Mouse (Mus musculus): ENCODE results near the gene Abcb5.
"Not testable (repeated sequence)": the region's sequence is repeated elsewhere in the genome, so short reads cannot be mapped to it uniquely, and the experiment has no call there.

Abcb5 gene

GRCm38 (mm10) chr12:118966321-118966720, at the start of gene Abcb5:
Gene Abcb5 (minus strand): TSS chr12:118966421.
- no peak for DNase-seq

GRCm38 (mm10) chr12:118999230-118999629, 33.0 kb upstream of the Abcb5 start:
- DNase-seq = no peak

- DNase-seq = no peak
These were observed 28.3 kb upstream of the Abcb5 start for GRCm38 (mm10) chr12:118994328-118995166.

- no peak for DNase-seq
These were observed 18.6 kb upstream of the Abcb5 start for GRCm38 (mm10) chr12:118984852-118985251.

GRCm38 (mm10) chr12:118930386-118931318, 35.6 kb downstream of the Abcb5 start:
- peak in 1 of 2 experiments; percentile 8 for DNase-seq

GRCm38 (mm10) chr12:118926813-118927281, 39.4 kb downstream of the Abcb5 start:
- DNase-seq = no peak

GRCm38 (mm10) chr12:118923874-118924273, 42.3 kb downstream of the Abcb5 start:
- not testable (repeated sequence) for DNase-seq

- no peak for DNase-seq
These were observed 48.5 kb downstream of the Abcb5 start for GRCm38 (mm10) chr12:118917771-118918170.

- no peak for DNase-seq
These were observed 55.9 kb downstream of the Abcb5 start for GRCm38 (mm10) chr12:118910360-118910759.

GRCm38 (mm10) chr12:118902249-118902648, 64.0 kb downstream of the Abcb5 start:
- no peak for DNase-seq

GRCm38 (mm10) chr12:118887964-118888363, 78.3 kb downstream of the Abcb5 start:
- no peak for DNase-seq

GRCm38 (mm10) chr12:118882790-118883189, 83.4 kb downstream of the Abcb5 start:
- no peak for DNase-seq

- DNase-seq = no peak
These were observed 93.5 kb downstream of the Abcb5 start for GRCm38 (mm10) chr12:118872673-118873072.

GRCm38 (mm10) chr12:118856151-118856550, 110.1 kb downstream of the Abcb5 start:
- no peak for DNase-seq

- no peak for DNase-seq
These were observed 111.3 kb downstream of the Abcb5 start for GRCm38 (mm10) chr12:118854831-118855453.

GRCm38 (mm10) chr12:118854401-118854800, 111.8 kb downstream of the Abcb5 start:
- DNase-seq = no peak

- DNase-seq = no peak
These were observed 112.9 kb downstream of the Abcb5 start for GRCm38 (mm10) chr12:118853331-118853730.

- no peak for DNase-seq
These were observed 115.3 kb downstream of the Abcb5 start for GRCm38 (mm10) chr12:118850851-118851410.

- DNase-seq = no peak
These were observed 116.2 kb downstream of the Abcb5 start for GRCm38 (mm10) chr12:118849996-118850395.

GRCm38 (mm10) chr12:118849203-118849861, 116.9 kb downstream of the Abcb5 start:
- DNase-seq = no peak

GRCm38 (mm10) chr12:118848496-118849202, 117.6 kb downstream of the Abcb5 start:
- no peak for DNase-seq
